Mouse (Mus musculus) 416B (cell line): ENCODE data around the gene Myo9a.
A peak's percentile ranks its signal among the peaks of the same experiment; 100 is the strongest.

Experiments used
- DNase-seq: peaks from one replicate; pipeline ENCODE4 v3.0.0; 2011; ENCODE audit warnings: low read depth

Myo9a gene

GRCm38 (mm10) chr9:59750267-59751065 lies at the start of gene Myo9a, which contains the start of gene Senp8:
TSS of gene Myo9a (plus strand) at chr9:59750896.
TSS of gene Senp8 (minus strand) at chr9:59750710.
- peak; percentile 99 for DNase-seq

GRCm38 (mm10) chr9:59701094-59701493 lies 49.6 kb upstream of the Myo9a start:
- DNase-seq, result no peak

- no peak for DNase-seq
Measured at GRCm38 (mm10) chr9:59703099-59703498, 47.6 kb upstream of the Myo9a start.

- DNase-seq, result peak; percentile 62
Measured at GRCm38 (mm10) chr9:59706850-59707825, 43.6 kb upstream of the Myo9a start.

- no peak for DNase-seq
Measured at GRCm38 (mm10) chr9:59709225-59709624, 41.5 kb upstream of the Myo9a start.

- DNase-seq, result no peak
Measured at GRCm38 (mm10) chr9:59716275-59716898, 34.3 kb upstream of the Myo9a start.

GRCm38 (mm10) chr9:59718237-59718636 lies 32.5 kb upstream of the Myo9a start:
- DNase-seq, result no peak

GRCm38 (mm10) chr9:59721144-59721543 lies 29.6 kb upstream of the Myo9a start:
- DNase-seq, result no peak

GRCm38 (mm10) chr9:59723096-59723657 lies 27.5 kb upstream of the Myo9a start:
- peak; percentile 91 for DNase-seq

- no peak for DNase-seq
Measured at GRCm38 (mm10) chr9:59723791-59724442, 26.8 kb upstream of the Myo9a start.

- DNase-seq, result no peak
Measured at GRCm38 (mm10) chr9:59725515-59725914, 25.2 kb upstream of the Myo9a start.

GRCm38 (mm10) chr9:59727569-59728286 lies 23.0 kb upstream of the Myo9a start:
- DNase-seq, result no peak

- no peak for DNase-seq
Measured at GRCm38 (mm10) chr9:59731136-59731535, 19.6 kb upstream of the Myo9a start.

GRCm38 (mm10) chr9:59733075-59733474 lies 17.6 kb upstream of the Myo9a start:
- no peak for DNase-seq

- DNase-seq, result no peak
Measured at GRCm38 (mm10) chr9:59735394-59735793, 15.3 kb upstream of the Myo9a start.

- no peak for DNase-seq
Measured at GRCm38 (mm10) chr9:59740593-59740992, 10.1 kb upstream of the Myo9a start.

GRCm38 (mm10) chr9:59743903-59744302 lies 6.8 kb upstream of the Myo9a start:
- DNase-seq, result no peak

- DNase-seq, result no peak
Measured at GRCm38 (mm10) chr9:59748387-59748786, 2.3 kb upstream of the Myo9a start.

- DNase-seq, result no peak
Measured at GRCm38 (mm10) chr9:59748969-59749368, 1.7 kb upstream of the Myo9a start.

GRCm38 (mm10) chr9:59749581-59750265 lies 973 bp upstream of the Myo9a start:
- peak; percentile 35 for DNase-seq
